Mouse (Mus musculus): ENCODE data around the gene Resp18.

Gene Resp18

GRCm38 (mm10) chr1:75277195-75278188 is 723 bp downstream of the Resp18 start:
- DNase-seq (ENCODE audit: low read depth, low spot score): peak; percentile 54

- no peak for DNase-seq (ENCODE audit: low read depth, low spot score)
These were observed 13.9 kb downstream of the Resp18 start, which contains the start of gene Ptprn for GRCm38 (mm10) chr1:75264091-75264880. TSS of gene Ptprn (minus strand) at chr1:75264502.

GRCm38 (mm10) chr1:75262969-75263951 is 15.0 kb downstream of the Resp18 start:
- peak; percentile 70 for DNase-seq (ENCODE audit: low read depth, low spot score)

- DNase-seq (ENCODE audit: low read depth, low spot score): no peak
These were observed 16.9 kb downstream of the Resp18 start for GRCm38 (mm10) chr1:75261278-75261677.

- DNase-seq (ENCODE audit: low read depth, low spot score): no peak
These were observed 22.6 kb downstream of the Resp18 start for GRCm38 (mm10) chr1:75255516-75256046.

GRCm38 (mm10) chr1:75254625-75255013 is 23.6 kb downstream of the Resp18 start:
- no peak for DNase-seq (ENCODE audit: low read depth, low spot score)

- peak; percentile 68 for DNase-seq (ENCODE audit: low read depth, low spot score)
These were observed 24.2 kb downstream of the Resp18 start for GRCm38 (mm10) chr1:75253849-75254624.

- DNase-seq (ENCODE audit: low read depth, low spot score): no peak
These were observed 25.2 kb downstream of the Resp18 start for GRCm38 (mm10) chr1:75253029-75253428.

GRCm38 (mm10) chr1:75252308-75252707 is 25.9 kb downstream of the Resp18 start:
- DNase-seq (ENCODE audit: low read depth, low spot score): no peak

GRCm38 (mm10) chr1:75251112-75251970 is 26.9 kb downstream of the Resp18 start:
- DNase-seq (ENCODE audit: low read depth, low spot score): peak; percentile 62

- no peak for DNase-seq (ENCODE audit: low read depth, low spot score)
These were observed 27.7 kb downstream of the Resp18 start for GRCm38 (mm10) chr1:75250498-75250897.

GRCm38 (mm10) chr1:75248041-75248772 is 30.0 kb downstream of the Resp18 start:
- no peak for DNase-seq (ENCODE audit: low read depth, low spot score)

GRCm38 (mm10) chr1:75247071-75247930 is 30.9 kb downstream of the Resp18 start:
- no peak for DNase-seq (ENCODE audit: low read depth, low spot score)

- peak; percentile 37 for DNase-seq (ENCODE audit: low read depth, low spot score)
These were observed 33.4 kb downstream of the Resp18 start for GRCm38 (mm10) chr1:75244836-75245235.

- DNase-seq (ENCODE audit: low read depth, low spot score): no peak
These were observed 33.9 kb downstream of the Resp18 start for GRCm38 (mm10) chr1:75244175-75244826.

- DNase-seq (ENCODE audit: low read depth, low spot score): no peak
These were observed 34.8 kb downstream of the Resp18 start for GRCm38 (mm10) chr1:75243411-75243810.

- no peak for DNase-seq (ENCODE audit: low read depth, low spot score)
These were observed 38.6 kb downstream of the Resp18 start for GRCm38 (mm10) chr1:75239591-75239990.
